Mouse (Mus musculus) limb, embryonic 13.5 days (tissue): Measurements from ENCODE around the gene Nlrp6. TPM values are rescaled to one million over a fixed set of nuclear protein-coding genes. Genes with fewer than 3 reads are reported as not detected.
A peak's percentile ranks its signal among the peaks of the same experiment; 100 is the strongest.

Experiments used
- ATAC-seq: fragments of 200-750 bp; cut with Nextera tagmentation; 2 replicates; pipeline ENCODE4 v1.8.0; 2017; ENCODE audit warnings: low read depth, moderate number of reproducible peaks, moderate TSS enrichment; ENCODE audit not compliant: low FRiP score
- H3K27ac ChIP-seq: fragments of 300-500 bp; sonication (generic); 2 replicates; pipeline ENCODE4 v1.5.1; 2015; ENCODE audit warnings: inconsistent platforms, mild to moderate bottlenecking, moderate library complexity
- H3K27me3 ChIP-seq: fragments of 300-500 bp; sonication (generic); 2 replicates; pipeline ENCODE4 v1.6.1; 2015; ENCODE audit warnings: mild to moderate bottlenecking, inconsistent platforms
- H3K36me3 ChIP-seq: fragments of 300-500 bp; sonication (generic); 2 replicates; pipeline ENCODE4 v1.6.1; 2015; ENCODE audit warnings: inconsistent platforms, mild to moderate bottlenecking, moderate library complexity
- H3K4me1 ChIP-seq: fragments of 300-500 bp; sonication (generic); 2 replicates; pipeline ENCODE4 v1.6.1; 2015; ENCODE audit warnings: inconsistent platforms
- H3K4me2 ChIP-seq: fragments of 300-500 bp; sonication (generic); replicated peaks from 2 replicates; pipeline ENCODE4 v1.6.1; 2015; ENCODE audit warnings: inconsistent platforms, mild to moderate bottlenecking, moderate library complexity
- H3K4me3 ChIP-seq: fragments of 300-500 bp; sonication (generic); 2 replicates; pipeline ENCODE4 v1.5.1; 2015; ENCODE audit warnings: moderate library complexity, mild to moderate bottlenecking, inconsistent platforms
- H3K9ac ChIP-seq: fragments of 300-500 bp; sonication (generic); 2 replicates; pipeline ENCODE4 v1.6.1; 2015; ENCODE audit warnings: mild to moderate bottlenecking, inconsistent platforms
- H3K9me3 ChIP-seq: fragments of 300-500 bp; sonication (generic); 2 replicates; pipeline ENCODE4 v1.6.1; 2016; ENCODE audit warnings: inconsistent platforms
- WGBS: fragments of 180-500 bp; shearing (Covaris S2); methylation state at CpG from one replicate; pipeline ENCODE4 v1.1.7; 2015; 5-methylcytosine and 5-hydroxymethylcytosine counted together
- polyA plus RNA-seq: library from polyadenylated mRNA; unstranded; fragments of >200 nt; fragmentation: Nextera tagmentation; extraction: Ambion mirVana; gene quantifications from 2 replicates; pipeline ENCODE4 v1.2.1, GENCODE M21; 2015

Nlrp6 gene
- polyA plus RNA-seq, 1 experiment from 2014 or later = 0.06 TPM

GRCm38 (mm10) chr7:140899121-140899520, 21.6 kb upstream of the Nlrp6 start:
- Histone ChIP-seq H3K9me3 (no peaks in the 10 kb centered on the region), H3K27me3 (no peaks in the 10 kb centered on the region), H3K36me3 (peaks cover 49% of the 10 kb centered on the region), H3K4me2 (no peak overlapping the region), H3K27ac (no peak overlapping the region), H3K9ac (no peak overlapping the region), H3K4me1 (peaks cover 10% of the 10 kb centered on the region; the same call in 1 of the 2 replicates), H3K4me3 (no peak overlapping the region)
- WGBS = 73% methylated on average over 3 of the region's 3 CpGs
- no peak for ATAC-seq

GRCm38 (mm10) chr7:140900220-140900619, 20.5 kb upstream of the Nlrp6 start, which contains the start of gene Cox8b:
Gene Cox8b, minus strand, starts transcription at chr7:140900446.
- Histone ChIP-seq H3K27ac (no peak within 1 kb of the TSS), H3K9me3 (no peaks in the 10 kb centered on the region), H3K4me2 (no peak within 1 kb of the TSS), H3K27me3 (no peaks in the 10 kb centered on the region), H3K4me3 (no peak within 1 kb of the TSS), H3K4me1 (peaks cover 10% of the 10 kb centered on the region; the same call in 1 of the 2 replicates), H3K9ac (no peak within 1 kb of the TSS), H3K36me3 (peaks cover 40% of the 10 kb centered on the region)
- WGBS = 73% methylated on average over 10 of the region's 10 CpGs
- no peak for ATAC-seq

GRCm38 (mm10) chr7:140902036-140902875, 18.4 kb upstream of the Nlrp6 start:
- no peak for ATAC-seq
- no peak overlapping the region for H3K27ac ChIP-seq
- 57% methylated on average over 15 of the region's 15 CpGs for WGBS
- H3K4me3 ChIP-seq = no peak overlapping the region
- no peak overlapping the region for H3K4me2 ChIP-seq
- peak overlapping the region; percentile 31; the same call in 1 of the 2 replicates for H3K9ac ChIP-seq
- H3K36me3 ChIP-seq = peaks cover 22% of the 10 kb centered on the region
- no peaks in the 10 kb centered on the region for H3K9me3 ChIP-seq
- H3K27me3 ChIP-seq = no peaks in the 10 kb centered on the region
- peaks cover 10% of the 10 kb centered on the region; the same call in 1 of the 2 replicates for H3K4me1 ChIP-seq

- 25% methylated on average over 13 of the region's 13 CpGs for WGBS
- Histone ChIP-seq H3K27me3 (no peaks in the 10 kb centered on the region), H3K36me3 (peaks cover 13% of the 10 kb centered on the region), H3K27ac (no peak overlapping the region), H3K9me3 (no peaks in the 10 kb centered on the region), H3K4me1 (peaks cover 10% of the 10 kb centered on the region; the same call in 1 of the 2 replicates), H3K9ac (peak overlapping the region; percentile 53; the same call in 1 of the 2 replicates), H3K4me2 (no peak overlapping the region), H3K4me3 (no peak overlapping the region)
- ATAC-seq = peak; percentile 49; the same call in 1 of the 2 replicates
Measured at GRCm38 (mm10) chr7:140903212-140903611, 17.5 kb upstream of the Nlrp6 start.

GRCm38 (mm10) chr7:140905642-140906081, 15.0 kb upstream of the Nlrp6 start:
- no peak for ATAC-seq
- H3K27ac ChIP-seq = no peak overlapping the region
- no peaks in the 10 kb centered on the region for H3K27me3 ChIP-seq
- H3K4me3 ChIP-seq = no peak overlapping the region
- no peaks in the 10 kb centered on the region for H3K36me3 ChIP-seq
- H3K9ac ChIP-seq = no peak overlapping the region
- H3K4me1 ChIP-seq = peaks cover 13% of the 10 kb centered on the region
- no peak overlapping the region for H3K4me2 ChIP-seq
- 76% methylated on average over 2 of the region's 2 CpGs for WGBS
- no peaks in the 10 kb centered on the region for H3K9me3 ChIP-seq

GRCm38 (mm10) chr7:140907131-140907530, 13.6 kb upstream of the Nlrp6 start:
- H3K9ac ChIP-seq = no peak overlapping the region
- H3K27me3 ChIP-seq = no peaks in the 10 kb centered on the region
- no peak overlapping the region for H3K4me3 ChIP-seq
- 85% methylated on average over 13 of the region's 13 CpGs for WGBS
- peaks cover 9% of the 10 kb centered on the region for H3K4me1 ChIP-seq
- no peak overlapping the region for H3K4me2 ChIP-seq
- H3K9me3 ChIP-seq = no peaks in the 10 kb centered on the region
- ATAC-seq = no peak
- H3K36me3 ChIP-seq = no peaks in the 10 kb centered on the region
- H3K27ac ChIP-seq = no peak overlapping the region

- no peaks in the 10 kb centered on the region for H3K9me3 ChIP-seq
- H3K27me3 ChIP-seq = no peaks in the 10 kb centered on the region
- H3K9ac ChIP-seq = no peak overlapping the region
- whole genome bisulfite sequencing = 85% methylated on average over 7 of the region's 7 CpGs
- ATAC-seq = no peak
- H3K4me3 ChIP-seq = no peak overlapping the region
- no peak overlapping the region for H3K4me2 ChIP-seq
- peaks cover 9% of the 10 kb centered on the region for H3K4me1 ChIP-seq
- no peaks in the 10 kb centered on the region for H3K36me3 ChIP-seq
- H3K27ac ChIP-seq = no peak overlapping the region
Measured at GRCm38 (mm10) chr7:140907697-140908096, 13.0 kb upstream of the Nlrp6 start.

GRCm38 (mm10) chr7:140908181-140908580, 12.5 kb upstream of the Nlrp6 start:
- H3K4me2 ChIP-seq = peak overlapping the region; percentile 75
- H3K27me3 ChIP-seq = no peaks in the 10 kb centered on the region
- H3K9ac ChIP-seq = no peak overlapping the region
- WGBS = 48% methylated on average over 7 of the region's 7 CpGs
- peak overlapping the region; percentile 44; the same call in 1 of the 2 replicates for H3K4me3 ChIP-seq
- peaks cover 7% of the 10 kb centered on the region for H3K4me1 ChIP-seq
- H3K27ac ChIP-seq = no peak overlapping the region
- H3K36me3 ChIP-seq = no peaks in the 10 kb centered on the region
- H3K9me3 ChIP-seq = no peaks in the 10 kb centered on the region
- ATAC-seq = no peak

GRCm38 (mm10) chr7:140908634-140909107, 12.0 kb upstream of the Nlrp6 start:
- Histone ChIP-seq H3K4me2 (peak overlapping the region; percentile 75), H3K9ac (peak overlapping the region; percentile 57), H3K27me3 (no peaks in the 10 kb centered on the region), H3K4me1 (peaks cover 3% of the 10 kb centered on the region), H3K36me3 (no peaks in the 10 kb centered on the region), H3K4me3 (peak overlapping the region; percentile 44), H3K27ac (no peak overlapping the region), H3K9me3 (no peaks in the 10 kb centered on the region)
- ATAC-seq = peak; percentile 70; the same call in 1 of the 2 replicates
- 1% methylated on average over 19 of the region's 19 CpGs for whole genome bisulfite sequencing

GRCm38 (mm10) chr7:140912293-140912692, 8.4 kb upstream of the Nlrp6 start:
- Histone ChIP-seq H3K4me3 (no peak overlapping the region), H3K9ac (no peak overlapping the region), H3K27ac (no peak overlapping the region), H3K27me3 (no peaks in the 10 kb centered on the region; the same call in 1 of the 2 replicates), H3K4me2 (no peak overlapping the region), H3K9me3 (no peaks in the 10 kb centered on the region), H3K4me1 (peaks cover 3% of the 10 kb centered on the region), H3K36me3 (no peaks in the 10 kb centered on the region)
- ATAC-seq = no peak
- 72% methylated on average over 3 of the region's 3 CpGs for WGBS

GRCm38 (mm10) chr7:140912846-140913482, 7.7 kb upstream of the Nlrp6 start:
- 61% methylated on average over 5 of the region's 5 CpGs for whole genome bisulfite sequencing
- Histone ChIP-seq H3K27ac (no peak overlapping the region), H3K36me3 (no peaks in the 10 kb centered on the region), H3K9me3 (no peaks in the 10 kb centered on the region), H3K4me3 (no peak overlapping the region), H3K27me3 (peaks cover under 1% of the 10 kb centered on the region; the same call in 1 of the 2 replicates), H3K4me1 (peaks cover 3% of the 10 kb centered on the region), H3K9ac (no peak overlapping the region), H3K4me2 (no peak overlapping the region)
- ATAC-seq = no peak
